Mouse (Mus musculus): ENCODE measurements around the gene Mpp3.
"Not testable (repeated sequence)": the region's sequence is repeated elsewhere in the genome, so short reads cannot be mapped to it uniquely, and the experiment has no call there.

The Mpp3 gene

GRCm38 (mm10) chr11:102010140-102010539, 18.1 kb downstream of the Mpp3 start:
- no peak for DNase-seq (ENCODE audit: low read depth)

DNA sequence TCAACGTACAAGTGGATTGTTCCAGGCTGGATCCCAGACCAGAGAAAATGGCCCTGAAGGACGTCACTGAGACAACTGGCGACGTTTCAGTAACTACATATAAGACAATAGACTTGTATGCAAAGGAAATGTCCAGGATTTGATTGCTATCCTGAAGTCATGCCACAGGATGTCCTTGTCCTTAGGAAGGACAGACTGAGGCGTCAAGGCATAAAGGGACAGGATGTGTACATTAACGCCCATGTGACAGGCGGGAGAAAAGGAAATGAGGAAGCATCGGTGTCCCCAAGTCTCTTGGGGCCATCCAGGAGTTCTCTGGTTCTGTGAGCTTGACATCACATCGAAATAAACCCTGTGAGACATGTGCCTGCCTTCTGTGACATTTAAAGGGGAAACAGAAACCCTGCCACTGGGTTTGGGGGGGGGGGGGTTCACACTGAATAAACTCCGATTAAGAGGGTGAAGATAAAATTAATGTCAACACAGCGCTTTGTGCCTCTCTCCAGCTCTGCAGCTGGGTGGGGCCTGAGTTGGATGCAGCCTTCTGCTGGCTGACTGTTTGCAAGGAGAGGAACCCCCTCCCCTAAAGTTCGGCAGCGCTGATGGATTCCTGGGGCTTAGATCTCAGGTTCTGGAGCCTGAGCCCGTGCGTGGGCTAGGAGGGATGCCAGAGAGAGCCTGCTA, 19.2 kb downstream of the Mpp3 start:
- DNase-seq (ENCODE audit: low read depth), result no peak

DNA sequence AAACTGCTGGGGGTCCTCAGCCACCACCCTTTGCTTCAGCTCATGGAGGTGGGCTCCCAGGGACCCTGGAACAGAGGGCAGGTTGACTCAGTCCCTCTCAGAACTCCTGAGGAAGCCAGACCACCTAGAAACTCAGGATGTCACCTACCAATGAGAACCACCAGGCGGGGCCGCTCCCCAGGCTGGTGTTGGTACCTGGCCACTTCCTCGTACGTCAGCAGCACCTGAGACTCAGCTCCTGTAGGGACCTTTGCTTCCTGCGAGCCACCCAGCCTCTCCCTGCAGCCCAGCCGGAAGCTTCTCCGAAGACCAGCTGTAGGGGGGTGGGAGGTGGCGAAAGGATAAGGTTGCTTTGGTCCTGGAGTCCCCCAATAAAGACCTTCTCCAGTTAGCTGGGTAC, 19.9 kb downstream of the Mpp3 start:
- no peak for DNase-seq (ENCODE audit: low read depth)

DNA sequence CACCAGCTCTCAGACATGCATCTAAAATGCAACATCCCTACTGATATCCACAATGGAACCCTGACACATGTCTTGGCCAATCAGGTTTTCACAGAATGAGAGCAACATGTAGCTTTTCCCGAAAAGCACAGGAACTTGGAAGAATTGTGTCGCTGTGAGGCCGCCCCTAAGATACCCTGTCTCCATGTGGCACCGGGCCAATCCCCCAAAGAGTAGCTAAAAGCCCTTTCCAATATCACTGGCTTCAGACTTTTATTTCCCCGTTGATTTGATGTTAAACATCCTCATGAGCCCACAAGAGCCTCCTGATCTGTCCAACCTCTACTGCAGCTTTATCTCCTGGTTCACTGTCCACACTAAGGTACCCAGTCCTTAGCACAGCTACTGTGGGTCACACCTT, 21.6 kb downstream of the Mpp3 start:
- DNase-seq (ENCODE audit: low read depth), result no peak

GRCm38 (mm10) chr11:102006271-102006670, 22.0 kb downstream of the Mpp3 start:
- no peak for DNase-seq (ENCODE audit: low read depth)

GRCm38 (mm10) chr11:102004251-102004650, 24.0 kb downstream of the Mpp3 start:
- DNase-seq (ENCODE audit: low read depth), result no peak

- DNase-seq (ENCODE audit: low read depth), result no peak
These were observed 28.8 kb downstream of the Mpp3 start for GRCm38 (mm10) chr11:101999466-101999865.

GRCm38 (mm10) chr11:101998258-101998657, 30.0 kb downstream of the Mpp3 start:
- no peak for DNase-seq (ENCODE audit: low read depth)

DNA sequence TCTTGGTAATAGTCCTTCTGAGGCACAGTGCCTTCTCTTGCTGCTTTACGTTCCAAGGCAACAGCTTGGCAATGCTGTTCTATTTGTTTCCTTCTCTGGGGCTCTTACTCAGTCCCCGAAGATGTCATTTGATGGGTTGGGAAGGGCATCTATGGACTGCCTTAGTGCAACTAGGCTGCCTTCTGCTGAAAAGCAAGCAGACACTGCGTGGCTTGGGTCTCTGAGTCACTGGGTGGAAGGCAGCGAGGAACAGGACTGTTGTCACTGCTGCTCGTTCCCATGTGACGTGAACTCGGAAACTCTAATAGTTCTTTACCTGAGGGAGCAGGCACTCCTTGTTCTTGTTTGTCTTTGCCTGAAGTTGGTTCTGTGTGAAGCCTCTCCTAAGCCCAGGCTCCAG, 32.3 kb downstream of the Mpp3 start:
- DNase-seq (ENCODE audit: low read depth), result no peak

DNA sequence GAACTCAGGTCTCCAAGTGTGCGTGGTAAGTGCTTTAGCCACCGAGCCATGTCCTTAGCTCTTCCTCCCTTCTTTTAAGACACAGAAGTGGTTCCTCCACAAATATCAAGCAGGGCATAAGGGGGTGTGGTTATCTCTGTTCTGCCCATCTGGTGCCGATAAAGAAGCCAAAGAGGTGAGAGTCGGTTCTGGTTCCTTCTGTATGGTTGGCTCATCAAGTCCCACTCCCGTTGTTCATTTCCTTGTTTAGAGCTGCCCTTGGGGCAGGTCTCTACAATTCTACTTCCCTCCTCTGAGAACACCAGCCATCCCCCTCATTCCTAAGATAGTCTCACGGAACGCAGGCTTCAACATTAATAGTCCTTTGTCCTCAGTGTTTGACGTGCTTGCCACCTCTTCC, 34.2 kb downstream of the Mpp3 start:
- DNase-seq (ENCODE audit: low read depth), result no peak

DNA sequence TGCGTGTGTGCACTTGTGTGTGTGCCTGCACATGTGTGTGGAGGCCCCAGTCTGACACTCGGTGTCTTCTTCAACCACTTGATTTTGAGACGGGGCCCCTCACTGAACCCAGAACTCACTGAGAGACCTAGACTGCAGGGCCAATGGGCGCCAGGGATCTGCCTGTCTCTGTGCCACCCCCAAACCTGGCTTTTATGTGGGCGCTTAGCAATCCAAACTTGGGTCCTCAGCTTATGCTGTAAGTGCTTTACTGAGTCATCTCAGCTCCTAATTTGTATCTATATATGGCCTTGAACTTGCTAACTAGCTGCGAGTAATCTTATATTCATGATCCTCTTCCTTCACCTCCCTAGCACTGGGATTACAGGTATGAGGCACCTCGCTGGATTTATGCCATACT, 35.9 kb downstream of the Mpp3 start:
- no peak for DNase-seq (ENCODE audit: low read depth)

- DNase-seq (ENCODE audit: low read depth), result no peak
These were observed 36.4 kb downstream of the Mpp3 start for GRCm38 (mm10) chr11:101991813-101992212.

DNA sequence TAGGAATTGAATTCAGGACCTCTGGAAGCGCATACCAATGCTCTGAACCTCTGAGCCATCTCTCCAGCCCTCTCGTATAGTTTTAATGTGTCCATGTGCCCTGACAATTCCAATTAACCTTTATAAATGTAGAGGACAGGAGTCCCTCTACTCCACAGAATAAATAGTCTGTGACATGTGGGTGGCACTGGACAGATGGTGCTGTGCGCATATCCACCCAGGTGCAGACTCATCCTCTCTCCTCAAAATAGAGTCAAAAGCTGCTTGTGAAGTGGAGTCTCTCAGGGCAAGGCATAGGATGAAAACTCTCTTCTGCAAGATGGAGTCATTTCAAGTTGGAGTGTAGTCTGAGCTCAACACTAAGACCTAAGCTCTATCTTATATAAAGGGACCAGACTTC, 38.0 kb downstream of the Mpp3 start:
- DNase-seq (ENCODE audit: low read depth), result no peak

- no peak for DNase-seq (ENCODE audit: low read depth)
These were observed 41.3 kb downstream of the Mpp3 start, which contains the start of gene Dusp3 for GRCm38 (mm10) chr11:101986913-101987312. Gene Dusp3, minus strand, starts transcription at chr11:101987013.

GRCm38 (mm10) chr11:101985990-101986389, 42.3 kb downstream of the Mpp3 start:
- peak; percentile 53 for DNase-seq (ENCODE audit: low read depth)

- DNase-seq (ENCODE audit: low read depth), result not testable (repeated sequence)
These were observed 42.8 kb downstream of the Mpp3 start for GRCm38 (mm10) chr11:101985450-101985849.

GRCm38 (mm10) chr11:101984054-101985025, 43.9 kb downstream of the Mpp3 start, which contains the start of gene Cfap97d1:
Gene Cfap97d1, plus strand, starts transcription at chr11:101984279.
- DNase-seq (ENCODE audit: low read depth), result peak; percentile 51

- DNase-seq (ENCODE audit: low read depth), result no peak
These were observed 44.8 kb downstream of the Mpp3 start for GRCm38 (mm10) chr11:101983431-101983921.

DNA sequence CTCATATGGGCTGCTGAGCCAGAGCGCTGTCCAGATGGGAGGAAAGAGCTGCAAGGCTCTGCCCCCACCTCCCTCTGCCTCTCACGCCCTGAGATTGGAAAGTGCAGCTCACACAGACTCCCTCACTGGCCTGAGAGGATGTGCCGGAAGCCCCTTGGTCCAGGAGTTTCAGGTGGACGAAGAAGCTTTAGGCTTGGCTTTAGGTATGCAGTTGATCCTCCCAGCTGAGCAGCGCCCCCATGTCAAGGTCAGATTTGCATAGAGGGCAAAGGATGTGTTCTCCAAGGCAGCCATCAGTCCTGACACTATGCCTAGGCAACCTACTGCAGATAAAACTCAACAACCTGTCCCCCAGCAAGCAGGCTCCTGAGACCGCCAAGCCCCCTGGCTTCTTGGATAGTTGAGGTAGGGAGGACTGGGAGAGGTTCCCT, 45.3 kb downstream of the Mpp3 start:
- DNase-seq (ENCODE audit: low read depth), result no peak

GRCm38 (mm10) chr11:101981850-101982249, 46.4 kb downstream of the Mpp3 start:
- DNase-seq (ENCODE audit: low read depth), result no peak

DNA sequence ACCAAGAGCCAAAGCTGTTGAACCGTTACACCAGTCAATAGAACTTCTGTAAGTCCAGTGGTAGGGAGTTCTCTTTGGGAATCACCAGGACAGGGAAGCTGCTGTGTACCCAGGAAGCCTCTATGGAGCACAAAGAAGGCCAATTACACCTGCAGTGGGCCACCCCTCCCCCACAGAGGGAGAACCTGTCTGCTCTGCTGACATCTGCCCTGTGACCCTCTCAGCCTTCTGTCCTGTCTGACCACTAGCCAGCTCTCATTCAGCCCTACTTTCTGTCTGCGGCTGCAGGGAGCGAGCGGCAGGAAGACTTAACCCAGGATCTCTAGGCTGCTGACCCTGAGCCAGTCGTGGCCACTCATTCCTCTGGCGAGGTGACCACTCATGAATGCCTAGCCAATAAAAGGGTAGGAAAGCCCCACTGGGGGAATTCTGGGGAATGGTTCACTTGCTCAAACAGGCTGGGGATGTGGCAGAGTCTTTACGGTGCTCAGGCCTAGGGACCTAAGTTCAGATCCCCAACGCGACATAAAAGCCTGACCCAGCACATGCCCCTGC, 47.6 kb downstream of the Mpp3 start:
- DNase-seq (ENCODE audit: low read depth), result no peak

DNA sequence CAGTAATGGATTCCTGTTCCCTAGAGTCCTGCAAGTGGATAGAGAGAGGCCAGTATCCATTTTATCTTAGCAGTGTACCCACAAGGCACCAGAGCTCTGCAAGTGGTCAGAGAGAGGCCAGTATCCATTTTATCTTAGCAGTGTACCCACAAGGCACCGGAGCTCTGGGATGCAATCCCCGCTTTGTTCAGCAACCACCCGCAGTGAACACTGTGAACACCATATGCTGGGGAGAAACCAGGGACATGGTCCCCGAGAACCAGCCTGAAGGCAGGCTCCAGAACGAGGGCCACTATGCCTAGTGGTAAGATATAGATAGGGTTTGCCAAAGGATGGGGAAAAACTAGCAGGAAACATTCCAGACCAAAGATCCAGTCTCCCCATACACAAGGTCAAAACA, 49.1 kb downstream of the Mpp3 start:
- no peak for DNase-seq (ENCODE audit: low read depth)

- DNase-seq (ENCODE audit: low read depth), result no peak
These were observed 51.3 kb downstream of the Mpp3 start for GRCm38 (mm10) chr11:101976949-101977348.
